Mouse (Mus musculus): Measurements from ENCODE around the gene Crnkl1. TPM values are rescaled to one million over a fixed set of nuclear protein-coding genes. Genes with fewer than 3 reads are reported as not detected.
A peak's percentile ranks its signal among the peaks of the same experiment; 100 is the strongest.

Crnkl1 gene
- polyA plus RNA-seq, 1 experiment from 2014 or later, result 24.1 TPM

DNA sequence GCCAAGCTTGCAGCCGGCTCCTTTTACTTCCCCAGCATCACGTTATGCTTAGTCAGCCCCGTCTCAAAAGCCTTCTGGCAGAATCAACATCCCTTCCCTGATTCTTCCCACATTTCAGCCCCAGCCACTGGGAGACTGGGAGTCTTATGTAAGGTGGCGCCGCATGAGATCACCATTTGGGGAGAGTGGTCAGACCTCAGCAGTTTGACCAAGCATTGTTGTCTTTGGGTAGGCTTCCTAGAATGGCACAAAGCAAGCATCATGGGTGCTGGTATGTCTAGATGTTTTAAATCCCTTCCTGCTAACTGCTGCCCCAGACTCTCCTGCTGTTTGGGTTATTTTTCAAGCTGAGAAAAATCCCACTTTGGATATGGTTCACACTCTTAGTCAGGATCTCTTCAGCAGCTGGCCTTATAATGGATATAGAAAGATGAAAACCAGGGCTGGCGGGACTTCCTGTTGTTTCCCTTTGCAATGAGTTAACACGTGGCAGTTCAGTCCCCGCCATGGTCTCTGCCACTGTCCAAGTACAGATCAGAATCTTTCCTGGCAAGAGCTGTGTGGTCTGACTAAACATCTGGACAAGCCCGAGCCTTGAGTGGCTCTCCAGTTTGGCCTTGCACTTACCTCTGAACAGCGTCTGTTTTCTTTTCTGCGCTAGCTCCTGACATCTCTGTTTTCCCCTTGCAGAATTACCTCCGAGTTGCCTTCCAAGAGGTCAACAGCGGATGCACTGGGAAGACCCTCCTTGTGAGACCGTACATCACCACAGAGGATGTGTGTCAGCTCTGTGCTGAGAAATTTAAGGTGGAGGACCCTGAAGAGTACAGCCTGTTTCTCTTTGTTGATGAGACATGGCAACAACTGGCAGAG lies 49.7 kb downstream of the Crnkl1 start:
- H3K9me3 ChIP-seq (ENCODE audit: control insufficient read depth, low read length), result no peaks in the 10 kb centered on the region
- H3K9ac ChIP-seq (ENCODE audit: low read depth, low read length), result no peak overlapping the region
- peaks cover 75% of the 10 kb centered on the region for H3K4me1 ChIP-seq (ENCODE audit: control insufficient read depth, insufficient read depth, low read length)
- 50% methylated on average over 14 of the region's 14 CpGs for WGBS
- H3K4me3 ChIP-seq (ENCODE audit: low read depth, low read length), result no peak overlapping the region
- ATAC-seq (ENCODE audit: low read depth) (peak; percentile 12; the same call in 1 of the 2 replicates), DNase-seq (ENCODE audit: low spot score) (peak; percentile 84)
- peaks cover 41% of the 10 kb centered on the region for H3K36me3 ChIP-seq (ENCODE audit: control insufficient read depth, insufficient read depth, low read length)
- peak overlapping the region; percentile 87 for H3K27ac ChIP-seq (replicated peaks; ENCODE audit: low read depth, low read length)
- H3K4me2 ChIP-seq (ENCODE audit: low read depth, low read length), result peak overlapping the region; percentile 5; the same call in 1 of the 2 replicates
- H3K27me3 ChIP-seq (replicated peaks; ENCODE audit: control insufficient read depth, insufficient read depth, low read length), result no peaks in the 10 kb centered on the region

DNA sequence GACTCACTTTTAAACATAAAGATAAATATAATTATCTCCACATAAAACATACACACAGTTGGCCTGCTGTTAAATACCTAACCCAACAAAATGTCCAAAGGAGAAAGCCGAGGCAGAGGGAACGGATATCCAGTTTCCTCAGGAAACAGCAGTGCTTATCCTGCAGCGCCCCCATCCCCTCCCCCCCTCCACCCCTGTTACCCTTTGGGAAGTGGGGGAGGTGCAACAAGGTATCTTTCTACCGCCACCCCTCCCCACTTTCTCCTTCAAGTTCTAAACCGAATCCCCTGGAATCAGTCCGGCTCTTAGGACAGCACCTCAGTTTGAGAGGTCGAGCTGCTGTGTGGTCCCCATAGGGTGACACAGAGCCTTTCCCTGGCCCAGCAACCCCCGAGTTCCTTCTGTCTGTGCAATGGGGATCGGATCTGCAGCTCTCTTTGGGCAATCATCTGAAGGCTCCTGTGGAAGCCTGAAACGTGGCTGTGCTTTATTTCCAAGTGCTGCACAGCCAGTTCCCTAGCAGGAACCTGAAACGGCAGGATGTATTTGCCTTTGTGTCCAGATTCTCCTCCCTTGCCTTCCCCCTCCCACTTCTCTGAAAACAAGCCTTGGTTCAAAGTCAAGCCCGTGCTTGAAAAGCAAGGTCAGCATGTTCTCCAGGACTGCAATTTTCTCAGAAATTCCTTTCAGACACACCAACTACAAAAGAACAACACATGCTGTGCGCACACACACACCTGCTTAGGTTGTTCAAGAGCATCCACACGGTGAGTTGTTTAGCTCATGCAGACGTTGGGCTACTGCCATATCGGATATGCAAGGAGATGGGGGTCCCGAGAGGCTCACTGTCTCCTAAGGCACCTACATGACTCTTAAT lies 50.5 kb downstream of the Crnkl1 start:
- H3K4me3 ChIP-seq (ENCODE audit: low read depth, low read length), result no peak overlapping the region
- H3K9ac ChIP-seq (ENCODE audit: low read depth, low read length), result no peak overlapping the region
- H3K4me1 ChIP-seq (ENCODE audit: control insufficient read depth, insufficient read depth, low read length), result peaks cover 71% of the 10 kb centered on the region
- peaks cover 48% of the 10 kb centered on the region for H3K36me3 ChIP-seq (ENCODE audit: control insufficient read depth, insufficient read depth, low read length)
- peak; percentile 81 for DNase-seq (ENCODE audit: low spot score)
- 13% methylated on average over 16 of the region's 17 CpGs for WGBS
- H3K27me3 ChIP-seq (replicated peaks; ENCODE audit: control insufficient read depth, insufficient read depth, low read length), result no peaks in the 10 kb centered on the region
- H3K27ac ChIP-seq (replicated peaks; ENCODE audit: low read depth, low read length), result peak overlapping the region; percentile 87
- no peaks in the 10 kb centered on the region for H3K9me3 ChIP-seq (ENCODE audit: control insufficient read depth, low read length)
- peak overlapping the region; percentile 13; the same call in 1 of the 2 replicates for H3K4me2 ChIP-seq (ENCODE audit: low read depth, low read length)
- ATAC-seq (ENCODE audit: low read depth), result peak; percentile 28; the same call in 1 of the 2 replicates

DNA sequence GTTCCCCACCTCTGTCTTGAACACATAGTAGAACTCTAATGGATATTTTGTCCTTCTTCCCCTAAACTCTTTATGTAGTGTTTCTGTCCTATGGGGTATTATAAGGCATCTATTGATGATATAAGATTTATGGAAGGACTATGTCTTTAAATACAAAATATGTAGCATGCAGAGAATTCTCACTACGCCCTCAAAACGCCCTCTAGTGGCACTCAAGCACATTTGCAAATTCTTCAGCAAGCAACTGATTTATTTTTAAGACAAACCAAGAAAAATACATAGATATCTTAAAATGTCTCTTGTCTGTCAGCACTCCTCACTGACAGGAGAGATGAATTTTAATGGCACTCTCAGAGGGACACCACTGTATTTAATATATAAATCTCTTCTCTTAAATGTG lies 52.4 kb downstream of the Crnkl1 start:
- Histone ChIP-seq H3K9me3 (ENCODE audit: control insufficient read depth, low read length) (no peaks in the 10 kb centered on the region), H3K36me3 (ENCODE audit: control insufficient read depth, insufficient read depth, low read length) (peaks cover 63% of the 10 kb centered on the region), H3K27ac (replicated peaks; ENCODE audit: low read depth, low read length) (peak overlapping the region; percentile 88), H3K4me2 (ENCODE audit: low read depth, low read length) (no peak overlapping the region), H3K27me3 (replicated peaks; ENCODE audit: control insufficient read depth, insufficient read depth, low read length) (no peaks in the 10 kb centered on the region), H3K9ac (ENCODE audit: low read depth, low read length) (no peak overlapping the region), H3K4me1 (ENCODE audit: control insufficient read depth, insufficient read depth, low read length) (peaks cover 55% of the 10 kb centered on the region), H3K4me3 (ENCODE audit: low read depth, low read length) (no peak overlapping the region)
- ATAC-seq (ENCODE audit: low read depth) (no peak), DNase-seq (ENCODE audit: low spot score) (peak; percentile 44)
- WGBS, result 16% methylated on average over 2 of the region's 2 CpGs

DNA sequence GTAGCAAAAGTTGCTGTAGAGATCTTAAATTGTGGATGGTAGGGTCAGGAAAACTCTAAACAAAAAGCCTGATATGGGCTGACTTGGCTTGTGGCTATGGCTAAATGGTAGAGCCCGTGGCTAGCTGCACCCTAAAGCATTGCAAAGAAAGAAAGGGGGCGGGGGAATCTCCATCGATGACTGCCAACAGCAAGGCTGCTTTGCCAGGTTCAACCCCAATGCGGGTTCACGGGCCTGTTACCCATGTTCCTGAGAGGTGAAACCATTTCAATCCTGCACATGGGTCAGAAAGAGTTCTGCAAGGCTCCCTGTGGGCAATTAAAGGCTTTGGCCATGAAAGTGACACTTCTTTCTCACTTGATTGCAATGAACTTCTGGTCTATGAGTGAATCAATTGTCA lies 52.9 kb downstream of the Crnkl1 start:
- Histone ChIP-seq H3K9me3 (ENCODE audit: control insufficient read depth, low read length) (no peaks in the 10 kb centered on the region), H3K27ac (replicated peaks; ENCODE audit: low read depth, low read length) (peak overlapping the region; percentile 88), H3K4me3 (ENCODE audit: low read depth, low read length) (no peak overlapping the region), H3K4me1 (ENCODE audit: control insufficient read depth, insufficient read depth, low read length) (peaks cover 53% of the 10 kb centered on the region), H3K27me3 (replicated peaks; ENCODE audit: control insufficient read depth, insufficient read depth, low read length) (no peaks in the 10 kb centered on the region), H3K36me3 (ENCODE audit: control insufficient read depth, insufficient read depth, low read length) (peaks cover 62% of the 10 kb centered on the region), H3K9ac (ENCODE audit: low read depth, low read length) (no peak overlapping the region), H3K4me2 (ENCODE audit: low read depth, low read length) (no peak overlapping the region)
- ATAC-seq (ENCODE audit: low read depth), result no peak
- no peak for DNase-seq (ENCODE audit: low spot score)
- WGBS, result 58% methylated on average over 5 of the region's 5 CpGs

DNA sequence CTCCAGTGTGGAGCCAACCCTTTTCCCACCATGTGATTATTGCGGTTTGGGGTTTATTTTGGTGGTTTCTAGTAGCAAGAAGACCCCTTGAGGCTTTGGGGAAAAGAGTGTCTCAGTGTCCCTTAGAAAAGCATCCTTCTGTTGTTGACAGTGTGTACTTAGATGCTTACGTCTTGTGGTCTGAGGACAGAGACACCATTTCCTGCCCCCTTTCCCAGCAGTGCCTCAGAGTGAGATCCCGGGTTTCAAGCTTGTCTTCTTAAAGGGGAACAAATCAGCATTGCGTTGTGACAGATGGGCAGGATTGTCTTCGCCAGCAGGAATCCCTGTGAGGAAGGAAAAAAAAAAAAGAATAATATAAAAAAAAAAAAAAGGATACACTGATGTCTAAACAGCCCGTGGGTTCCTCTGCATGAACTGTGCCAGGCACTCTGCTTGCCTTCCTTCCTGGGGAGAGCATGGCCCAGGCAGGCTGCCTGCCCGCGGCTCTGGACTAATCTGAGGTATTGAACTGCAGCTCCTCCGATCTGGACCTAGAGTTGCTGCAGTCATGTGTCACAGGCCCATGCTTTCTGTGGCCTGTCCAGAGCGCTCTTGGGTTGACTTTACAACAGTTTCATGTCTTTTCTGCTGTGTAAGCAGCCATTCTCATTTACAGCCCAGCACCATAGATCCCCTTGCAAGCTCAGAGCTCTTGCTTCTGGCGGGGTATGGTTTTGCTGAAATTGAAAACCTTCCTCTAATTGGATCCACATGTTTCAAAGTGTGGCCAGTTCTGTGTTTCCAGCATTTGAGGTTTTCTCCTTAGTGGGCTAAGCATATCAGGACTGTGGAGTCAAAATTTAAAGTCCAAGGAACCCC lies 53.7 kb downstream of the Crnkl1 start:
- ATAC-seq (ENCODE audit: low read depth) (peak; percentile 75), DNase-seq (ENCODE audit: low spot score) (peak; percentile 92)
- H3K4me2 ChIP-seq (ENCODE audit: low read depth, low read length), result peak overlapping the region; percentile 35
- H3K9me3 ChIP-seq (ENCODE audit: control insufficient read depth, low read length), result no peaks in the 10 kb centered on the region
- no peak overlapping the region for H3K4me3 ChIP-seq (ENCODE audit: low read depth, low read length)
- no peaks in the 10 kb centered on the region for H3K27me3 ChIP-seq (replicated peaks; ENCODE audit: control insufficient read depth, insufficient read depth, low read length)
- peaks cover 47% of the 10 kb centered on the region for H3K4me1 ChIP-seq (ENCODE audit: control insufficient read depth, insufficient read depth, low read length)
- WGBS, result 26% methylated on average over 9 of the region's 11 CpGs
- peaks cover 63% of the 10 kb centered on the region for H3K36me3 ChIP-seq (ENCODE audit: control insufficient read depth, insufficient read depth, low read length)
- H3K27ac ChIP-seq (replicated peaks; ENCODE audit: low read depth, low read length), result peak overlapping the region; percentile 88
- peak overlapping the region; percentile 30; the same call in 1 of the 2 replicates for H3K9ac ChIP-seq (ENCODE audit: low read depth, low read length)

DNA sequence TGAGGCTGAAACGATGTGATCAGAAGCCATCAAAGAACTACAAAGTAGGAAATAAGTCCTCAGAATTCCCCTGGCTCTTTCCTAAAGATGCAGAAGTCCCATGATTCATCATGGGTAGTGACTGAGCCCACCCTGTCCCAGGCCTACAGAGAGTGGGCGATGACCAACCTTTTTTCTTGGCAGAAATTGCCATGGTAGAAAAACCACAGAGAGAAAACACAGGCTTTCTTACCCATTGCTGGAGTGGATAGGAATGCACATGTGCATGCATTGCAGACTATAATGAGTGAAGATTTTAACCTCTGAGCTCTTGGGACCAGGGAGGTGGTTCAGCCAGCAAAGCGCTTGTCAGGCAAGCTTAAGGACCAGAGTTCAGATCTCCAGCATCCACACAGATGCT lies 57.6 kb downstream of the Crnkl1 start:
- Histone ChIP-seq H3K4me1 (ENCODE audit: control insufficient read depth, insufficient read depth, low read length) (peaks cover 19% of the 10 kb centered on the region), H3K9me3 (ENCODE audit: control insufficient read depth, low read length) (no peaks in the 10 kb centered on the region), H3K36me3 (ENCODE audit: control insufficient read depth, insufficient read depth, low read length) (peaks cover 43% of the 10 kb centered on the region), H3K27me3 (replicated peaks; ENCODE audit: control insufficient read depth, insufficient read depth, low read length) (no peaks in the 10 kb centered on the region), H3K4me3 (ENCODE audit: low read depth, low read length) (no peak overlapping the region), H3K27ac (replicated peaks; ENCODE audit: low read depth, low read length) (no peak overlapping the region), H3K4me2 (ENCODE audit: low read depth, low read length) (no peak overlapping the region), H3K9ac (ENCODE audit: low read depth, low read length) (no peak overlapping the region)
- DNase-seq (ENCODE audit: low spot score) (no peak), ATAC-seq (ENCODE audit: low read depth) (no peak)
- WGBS, result 80% methylated on average over 3 of the region's 3 CpGs

DNA sequence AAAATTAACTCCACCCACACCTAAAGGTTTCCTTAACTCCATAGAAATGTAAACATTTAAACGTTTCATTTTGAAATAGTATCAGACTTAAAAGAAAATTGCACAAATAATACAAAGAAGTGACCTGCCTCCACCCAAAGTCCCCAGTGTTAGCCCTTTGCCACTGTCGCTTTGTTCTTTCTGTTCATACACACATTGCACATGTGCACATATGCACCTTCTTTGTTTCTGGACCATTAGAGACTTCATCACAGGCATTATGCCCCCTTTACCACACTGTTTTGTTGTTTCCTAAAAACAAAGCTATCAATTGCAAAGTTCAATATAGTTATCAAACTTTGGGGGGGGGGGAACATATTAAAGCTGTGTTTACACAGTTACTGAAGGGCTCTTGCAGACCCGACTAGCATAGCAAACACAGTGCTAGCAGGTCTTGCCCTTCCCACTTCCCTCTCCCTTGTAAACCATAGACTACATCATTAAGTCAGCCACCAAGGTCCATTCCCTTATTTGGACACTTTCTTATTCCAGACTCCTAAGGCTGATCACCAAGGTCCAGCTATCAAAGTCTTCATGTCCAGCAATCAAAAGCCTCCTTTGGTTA lies 59.8 kb downstream of the Crnkl1 start:
- Histone ChIP-seq H3K4me2 (ENCODE audit: low read depth, low read length) (no peak overlapping the region), H3K4me3 (ENCODE audit: low read depth, low read length) (no peak overlapping the region), H3K9me3 (ENCODE audit: control insufficient read depth, low read length) (no peaks in the 10 kb centered on the region), H3K9ac (ENCODE audit: low read depth, low read length) (no peak overlapping the region), H3K27me3 (replicated peaks; ENCODE audit: control insufficient read depth, insufficient read depth, low read length) (no peaks in the 10 kb centered on the region), H3K27ac (replicated peaks; ENCODE audit: low read depth, low read length) (no peak overlapping the region), H3K4me1 (ENCODE audit: control insufficient read depth, insufficient read depth, low read length) (no peaks in the 10 kb centered on the region), H3K36me3 (ENCODE audit: control insufficient read depth, insufficient read depth, low read length) (peaks cover 36% of the 10 kb centered on the region)
- WGBS, result 65% methylated on average over 3 of the region's 3 CpGs
- ATAC-seq (ENCODE audit: low read depth) (no peak), DNase-seq (ENCODE audit: low spot score) (no peak)

All from embryonic facial prominence, embryonic 14.5 days (tissue).